Mouse (Mus musculus) R1 (cell line): ENCODE results near the gene Jam3.

Experiments used
- DNase-seq: peaks from one replicate; pipeline ENCODE4 v3.0.0-alpha.2; 2018; ENCODE audit warnings: low read depth, low spot score

Gene Jam3

DNA sequence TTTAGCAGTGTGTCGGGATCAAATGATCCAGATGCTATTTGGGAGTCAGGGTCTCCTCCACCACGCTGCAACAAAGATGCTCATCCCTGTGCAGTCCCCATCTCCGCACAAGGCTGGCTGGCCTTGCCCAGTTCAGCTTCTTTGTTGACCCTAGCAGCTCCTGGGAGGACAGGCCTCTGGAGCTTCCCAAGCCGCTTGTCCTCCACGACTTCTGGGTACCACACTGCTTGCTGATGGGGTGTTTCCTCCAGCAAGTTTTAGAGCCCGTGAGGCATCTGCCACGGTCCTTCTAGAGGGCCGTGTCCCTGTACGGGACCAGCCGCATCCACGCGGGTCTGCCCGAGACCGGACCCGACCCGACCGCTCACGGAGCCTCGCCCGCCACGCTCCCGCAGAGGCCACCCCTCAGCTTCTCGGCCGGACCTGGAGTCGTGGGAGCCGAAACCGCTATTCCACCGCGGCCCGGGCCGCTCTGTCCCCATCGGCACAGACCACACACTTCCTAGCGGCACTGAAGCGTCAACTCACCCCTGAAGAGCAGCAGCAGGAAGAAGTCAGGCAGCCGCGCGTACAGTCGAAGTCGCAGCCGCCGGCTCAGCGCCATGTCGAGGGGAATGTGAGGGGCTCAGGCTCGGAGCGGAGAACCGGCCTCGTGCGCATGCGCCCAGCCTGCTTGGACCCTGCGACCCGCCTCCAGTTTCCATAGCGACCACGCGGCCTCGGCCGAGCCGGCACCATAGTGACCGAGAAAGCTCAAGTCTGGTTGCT, at the start of gene Jam3:
Gene Jam3, minus strand, starts transcription at position 659 of the 768 bp plus-strand sequence.
- DNase-seq = peak; percentile 97

- no peak for DNase-seq
These were observed 49.0 kb upstream of the Jam3 start for GRCm38 (mm10) chr9:27204201-27204600.

- peak; percentile 58 for DNase-seq
These were observed 47.9 kb upstream of the Jam3 start for GRCm38 (mm10) chr9:27203134-27203533.

- no peak for DNase-seq
These were observed 46.4 kb upstream of the Jam3 start for GRCm38 (mm10) chr9:27201472-27202219.

- DNase-seq = no peak
These were observed 38.4 kb upstream of the Jam3 start for GRCm38 (mm10) chr9:27193592-27194080.

- no peak for DNase-seq
These were observed 37.8 kb upstream of the Jam3 start for GRCm38 (mm10) chr9:27192761-27193591.

DNA sequence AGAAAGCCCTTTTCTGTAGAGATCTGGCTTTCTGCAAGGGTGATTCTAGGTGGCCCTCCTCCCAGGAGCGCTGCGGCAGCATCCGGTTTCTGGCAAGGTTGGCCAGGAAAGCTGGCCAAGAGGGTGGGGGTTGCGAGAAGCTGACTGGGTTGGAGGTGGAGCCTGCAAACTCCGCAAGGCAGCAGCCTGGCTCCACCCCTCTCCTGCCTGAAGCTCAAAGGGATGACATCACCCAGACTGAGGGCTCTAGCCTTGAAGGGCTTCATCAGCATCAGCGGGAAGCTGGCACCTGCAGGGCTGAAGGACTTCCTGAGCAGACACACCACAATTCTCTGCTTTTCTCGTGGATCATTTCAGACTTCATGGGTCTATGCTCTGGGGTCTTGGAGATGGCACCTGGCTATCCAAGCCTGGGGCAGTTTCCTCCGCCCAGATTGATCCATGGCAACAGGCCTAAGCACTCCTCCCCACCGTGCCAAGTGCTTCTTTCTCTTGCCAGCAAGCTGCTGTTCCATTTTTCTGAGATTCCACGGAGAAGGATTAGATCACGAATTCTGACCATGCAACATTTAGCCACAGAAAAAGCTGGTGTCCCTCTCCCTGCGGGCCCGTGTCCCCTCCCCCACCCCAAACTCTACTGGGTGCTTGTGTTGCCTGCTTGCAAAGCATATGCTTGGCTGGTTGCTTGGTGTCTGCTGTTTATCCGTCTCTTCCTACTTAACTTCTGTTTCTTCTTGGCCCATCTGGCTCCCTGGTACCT, 37.0 kb upstream of the Jam3 start:
- peak; percentile 88 for DNase-seq

GRCm38 (mm10) chr9:27191501-27191981, 36.3 kb upstream of the Jam3 start:
- no peak for DNase-seq

DNA sequence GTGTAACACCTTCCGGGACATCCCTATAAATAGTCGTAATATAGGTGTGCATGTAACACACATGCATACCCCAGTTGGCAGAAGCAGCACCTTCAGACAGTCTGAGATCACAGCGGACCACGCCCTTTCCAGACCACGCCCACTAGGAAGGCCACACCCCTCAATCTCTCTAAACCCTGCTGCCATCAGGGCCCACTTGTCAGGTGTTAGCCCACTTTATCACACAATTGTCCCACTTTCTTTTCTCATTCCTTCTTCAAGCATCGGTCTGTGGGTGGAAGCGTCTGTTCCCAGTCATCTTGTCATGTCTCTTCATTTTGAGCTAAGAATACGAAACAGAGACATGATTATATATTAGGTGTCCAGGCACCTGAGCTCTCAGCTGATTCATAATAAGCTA, 35.2 kb upstream of the Jam3 start:
- peak; percentile 43 for DNase-seq

DNA sequence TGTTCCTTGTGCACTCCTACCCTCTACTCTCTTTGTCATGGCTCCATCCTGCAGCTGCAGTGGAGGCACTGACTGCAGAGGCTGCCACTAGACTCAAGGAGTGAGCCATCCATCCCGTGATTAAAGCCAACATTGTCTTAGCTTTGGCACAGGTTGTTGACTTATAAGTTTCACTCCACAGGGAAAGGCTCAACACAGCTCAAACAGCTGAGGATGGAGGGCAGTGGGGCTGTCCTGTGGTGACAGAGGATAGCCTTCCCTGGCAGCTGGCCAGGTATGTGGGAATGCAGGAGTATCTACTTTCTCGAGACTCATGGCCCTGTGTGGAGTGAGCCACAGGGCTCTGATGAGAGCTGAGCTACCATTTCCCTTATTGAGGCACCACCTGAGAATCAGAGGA, 34.1 kb upstream of the Jam3 start:
- DNase-seq = no peak

GRCm38 (mm10) chr9:27188677-27189241, 33.5 kb upstream of the Jam3 start:
- DNase-seq = no peak

GRCm38 (mm10) chr9:27185820-27186219, 30.6 kb upstream of the Jam3 start:
- no peak for DNase-seq

GRCm38 (mm10) chr9:27182087-27182486, 26.9 kb upstream of the Jam3 start:
- no peak for DNase-seq

- no peak for DNase-seq
These were observed 25.3 kb upstream of the Jam3 start for GRCm38 (mm10) chr9:27180492-27180891.

DNA sequence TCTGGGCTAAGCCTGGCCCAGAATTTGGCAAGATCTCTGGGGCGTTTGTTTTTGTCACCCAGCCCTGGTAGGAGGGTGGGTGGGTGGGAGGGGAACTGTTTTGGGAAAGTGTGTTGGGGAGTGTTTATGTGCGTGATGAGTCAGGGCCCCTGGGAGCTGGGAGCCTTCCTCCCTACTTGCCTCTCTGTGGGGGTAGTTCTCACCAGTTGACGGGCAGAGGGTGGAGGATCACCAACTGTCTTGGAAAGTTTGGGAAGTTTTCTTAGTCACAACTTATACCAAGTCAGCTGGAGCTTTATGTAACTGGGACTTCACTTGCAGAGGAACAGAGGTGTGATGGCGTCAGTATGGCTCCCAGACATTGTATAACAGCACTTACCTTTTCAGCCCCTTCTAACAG, 23.7 kb upstream of the Jam3 start:
- DNase-seq = no peak

DNA sequence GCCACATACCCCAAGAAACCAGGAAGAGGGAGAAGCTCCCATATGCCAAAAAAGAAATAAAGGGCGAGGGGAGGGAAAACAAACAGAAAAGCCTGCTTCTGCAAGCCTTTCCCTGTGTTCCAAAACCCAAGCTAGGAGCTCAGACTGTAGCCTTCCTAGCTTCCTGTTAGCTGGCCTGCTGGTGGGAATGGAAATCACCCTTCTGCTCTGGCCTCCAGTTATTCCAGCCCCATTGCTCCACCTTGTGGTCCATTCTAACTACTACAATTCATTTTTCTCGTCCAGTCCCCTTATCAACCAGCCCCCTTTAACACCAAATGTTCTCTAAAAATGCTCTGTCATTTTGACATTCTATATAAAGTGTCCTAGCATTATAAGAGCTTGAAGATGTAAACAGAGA, 20.9 kb upstream of the Jam3 start:
- peak; percentile 82 for DNase-seq

DNA sequence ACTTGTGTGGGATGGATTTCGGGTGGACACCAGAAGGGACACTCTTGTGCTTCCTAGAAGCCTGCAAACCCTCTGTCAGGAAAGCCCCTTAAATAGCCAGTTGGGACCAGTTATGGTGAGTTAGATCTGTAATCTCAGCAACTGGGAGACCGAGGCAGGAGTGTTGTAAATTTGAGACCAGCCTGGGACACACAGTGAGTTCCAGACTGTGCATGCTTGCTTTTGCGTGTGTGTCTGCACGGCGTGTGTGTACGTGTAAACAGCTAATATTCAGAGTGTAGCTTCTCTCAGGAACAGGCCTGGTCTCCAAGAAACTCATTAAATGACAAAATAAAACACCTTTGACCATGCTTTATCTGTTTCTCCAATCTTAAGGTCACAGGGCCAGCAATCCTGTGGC, 20.5 kb upstream of the Jam3 start:
- DNase-seq = no peak

- peak; percentile 24 for DNase-seq
These were observed 20.0 kb upstream of the Jam3 start for GRCm38 (mm10) chr9:27175241-27175640.

- DNase-seq = no peak
These were observed 18.9 kb upstream of the Jam3 start for GRCm38 (mm10) chr9:27174079-27174478.

- no peak for DNase-seq
These were observed 18.4 kb upstream of the Jam3 start for GRCm38 (mm10) chr9:27173646-27174045.

GRCm38 (mm10) chr9:27172839-27173238, 17.6 kb upstream of the Jam3 start:
- no peak for DNase-seq
